Mouse (Mus musculus) ES-Bruce4 (cell line): Measurements from ENCODE around the gene Zpld1.

Experiments
- EP300 ChIP-seq: IDR thresholded peaks from 2 replicates; pipeline ENCODE4 v1.6.1; 2011; ENCODE audit warnings: low read depth, low read length; ENCODE audit not compliant: insufficient read depth
- POLR2A ChIP-seq: IDR thresholded peaks from one replicate; pipeline ENCODE4 v1.8.1; 2011; ENCODE audit warnings: low read length; ENCODE audit not compliant: insufficient read depth

- TF ChIP-seq POLR2A, result no peak
- TF ChIP-seq EP300, result no peak
Observed at GRCm38 (mm10) chr16:55185370-55185769, 112.4 kb downstream of the Zpld1 start.
